ENCODE assay signal across 16 mouse cellular contexts in genomic region chr14:55348098-55348497, GRCm38 (mm10).
DNase-seq lines count a peak whose midpoint lies in the region; ATAC-seq and TF ChIP-seq lines count a peak whose summit lies in the region.
"Had no signal": no experiment of that assay in that cellular context is flagged by ENCODE, and none has a peak within 500 bp of the region (broad histone marks: within the 10 kb centered on the region; RNA-seq: fewer than 3 reads in every experiment).

No protein-coding gene starts in this region.

- H3K36me3 ChIP-seq in heart, embryonic 10.5 days: no peaks in the 10 kb centered on the region
- no peaks in the 10 kb centered on the region for H3K36me3 ChIP-seq in midbrain, postnatal 0 days (ENCODE audit: insufficient read depth, low read length)
- no peaks in the 10 kb centered on the region for H3K36me3 ChIP-seq in midbrain, embryonic 15.5 days (replicated peaks)
- H3K36me3 ChIP-seq in embryonic facial prominence, embryonic 10.5 days (replicated peaks): no peaks in the 10 kb centered on the region
- H3K36me3 ChIP-seq: hindbrain, embryonic 15.5 days had no signal

- no peak for ATAC-seq in midbrain, postnatal 0 days (ENCODE audit: low FRiP score)
- ATAC-seq in midbrain, embryonic 15.5 days (replicated peaks): no peak
- ATAC-seq: liver, postnatal 0 days had no signal

- H3K27me3 ChIP-seq in heart, embryonic 10.5 days (ENCODE audit: insufficient read depth, poor library complexity, severe bottlenecking): no peaks in the 10 kb centered on the region
- H3K27me3 ChIP-seq in midbrain, postnatal 0 days (ENCODE audit: insufficient read depth, low read length): no peaks in the 10 kb centered on the region
- no peaks in the 10 kb centered on the region for H3K27me3 ChIP-seq in midbrain, embryonic 15.5 days (replicated peaks)
- no peaks in the 10 kb centered on the region for H3K27me3 ChIP-seq in embryonic facial prominence, embryonic 10.5 days (replicated peaks; ENCODE audit: low read depth, poor library complexity, severe bottlenecking)
- H3K27me3 ChIP-seq: hindbrain, embryonic 15.5 days had no signal

- TF ChIP-seq CTCF in midbrain, postnatal 0 days (IDR thresholded peaks at IDR 0.05): no peak

- WGBS in heart, embryonic 10.5 days: 88% methylated on average over 4 of the region's 4 CpGs
- 75% methylated on average over 4 of the region's 4 CpGs for WGBS in midbrain, postnatal 0 days
- 85% methylated on average over 4 of the region's 4 CpGs for WGBS in midbrain, embryonic 15.5 days
- 87% methylated on average over 4 of the region's 4 CpGs for whole genome bisulfite sequencing in embryonic facial prominence, embryonic 10.5 days

- DNase-seq in heart, adult 11 months: peak; percentile 96
- no peak for DNase-seq in heart, embryonic 10.5 days (ENCODE audit: low spot score)
- peak; percentile 70 for DNase-seq in midbrain, postnatal 0 days (ENCODE audit: low spot score)
- peak; percentile 85 to 88 for DNase-seq in cerebellum, postnatal 25 days
- no peak for DNase-seq in adrenal gland, adult 18-20 months (ENCODE audit: low spot score in 2 of 2)
- DNase-seq in lung, adult 18-20 months: no peak
- DNase-seq in embryonic facial prominence, embryonic 10.5 days (ENCODE audit: low spot score): no peak
- DNase-seq: adrenal gland, adult 8-10 months; gastrocnemius, postnatal 25 days; kidney, adult 18-20 months; kidney, postnatal 14 days; liver; liver, postnatal 0 days; thymus, postnatal 36 days had no signal

- H3K4me2 ChIP-seq in midbrain, postnatal 0 days (ENCODE audit: low read depth, low read length, poor library complexity, severe bottlenecking): no peak overlapping the region
- no peak overlapping the region for H3K4me2 ChIP-seq in midbrain, embryonic 15.5 days
- H3K4me2 ChIP-seq: hindbrain, embryonic 15.5 days had no signal

- no peak overlapping the region for H3K9ac ChIP-seq in midbrain, postnatal 0 days (replicated peaks; ENCODE audit: low read length, poor library complexity, severe bottlenecking)
- H3K9ac ChIP-seq in midbrain, embryonic 15.5 days: no peak overlapping the region
- H3K9ac ChIP-seq: hindbrain, embryonic 15.5 days; liver, postnatal 0 days had no signal

- peaks cover 10% of the 10 kb centered on the region; the same call in 1 of the 2 replicates for H3K4me1 ChIP-seq in heart, embryonic 10.5 days
- no peaks in the 10 kb centered on the region for H3K4me1 ChIP-seq in midbrain, postnatal 0 days (ENCODE audit: insufficient read depth, low read length)
- no peaks in the 10 kb centered on the region for H3K4me1 ChIP-seq in midbrain, embryonic 15.5 days
- H3K4me1 ChIP-seq in embryonic facial prominence, embryonic 10.5 days: no peaks in the 10 kb centered on the region
- H3K4me1 ChIP-seq: hindbrain, embryonic 15.5 days had no signal

- no peak overlapping the region for H3K27ac ChIP-seq in heart, embryonic 10.5 days
- H3K27ac ChIP-seq in midbrain, postnatal 0 days (ENCODE audit: low read depth, low read length): no peak overlapping the region
- H3K27ac ChIP-seq in midbrain, embryonic 15.5 days: no peak overlapping the region
- H3K27ac ChIP-seq in embryonic facial prominence, embryonic 10.5 days (replicated peaks): no peak overlapping the region
- H3K27ac ChIP-seq: hindbrain, embryonic 15.5 days had no signal

- no peaks in the 10 kb centered on the region for H3K9me3 ChIP-seq in heart, embryonic 10.5 days
- H3K9me3 ChIP-seq in midbrain, postnatal 0 days (ENCODE audit: low read length): no peaks in the 10 kb centered on the region
- no peaks in the 10 kb centered on the region for H3K9me3 ChIP-seq in midbrain, embryonic 15.5 days
- 0 out of 2 replicates have a peak, but pooled peaks cover 2% of the 10 kb centered on the region for H3K9me3 ChIP-seq in embryonic facial prominence, embryonic 10.5 days
- H3K9me3 ChIP-seq: hindbrain, embryonic 15.5 days had no signal

- no peak overlapping the region for H3K4me3 ChIP-seq in heart, embryonic 10.5 days
- no peak overlapping the region for H3K4me3 ChIP-seq in midbrain, postnatal 0 days (ENCODE audit: low read depth, low read length)
- no peak overlapping the region for H3K4me3 ChIP-seq in midbrain, embryonic 15.5 days
- H3K4me3 ChIP-seq in embryonic facial prominence, embryonic 10.5 days: no peak overlapping the region
- H3K4me3 ChIP-seq: hindbrain, embryonic 15.5 days had no signal

Comparison
In these comparisons a context has a peak if more than half of its experiments do, and no peak if none do; other contexts are left out.
1. DNase-seq: peak in heart, adult 11 months (single experiment), midbrain, postnatal 0 days (single experiment) and cerebellum, postnatal 25 days (2 of 2); none in heart, embryonic 10.5 days (single experiment), adrenal gland, adult 18-20 months (0 of 2), lung, adult 18-20 months (0 of 2) and embryonic facial prominence, embryonic 10.5 days (single experiment).